Mouse (Mus musculus): ENCODE data around the gene H2al2c.
"Not testable (repeated sequence)": the region's sequence is repeated elsewhere in the genome, so short reads cannot be mapped to it uniquely, and the experiment has no call there.

The H2al2c gene

DNA sequence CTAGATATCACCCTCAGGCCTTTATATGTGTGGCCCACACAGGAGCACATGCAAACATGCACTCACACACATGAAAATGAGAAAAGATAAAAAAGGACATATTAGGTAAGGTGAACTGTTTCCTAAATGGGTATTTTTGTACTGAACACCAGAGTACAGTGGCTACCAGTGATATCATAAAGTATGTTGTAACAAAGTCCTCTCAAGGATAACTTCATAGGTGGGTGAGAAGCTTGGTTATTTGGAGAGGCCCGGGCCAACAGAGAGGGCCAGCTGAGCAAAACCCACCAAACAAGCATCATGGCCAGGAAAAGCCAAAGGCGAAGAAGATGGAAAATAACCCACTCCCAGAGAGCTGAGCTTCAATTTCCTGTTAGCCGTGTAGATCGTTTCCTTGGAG lies at the start of gene H2al2c:
H2al2c (plus strand) TSS at position 301 of the 400 bp plus-strand sequence.
- DNase-seq (ENCODE audit: low spot score in 2 of 2), result not testable (repeated sequence)
